Mouse (Mus musculus) limb, embryonic 14.5 days (tissue): ENCODE results near the gene Slc2a10. TPM values are rescaled to one million over a fixed set of nuclear protein-coding genes. Genes with fewer than 3 reads are reported as not detected.

ENCODE experiments used
- ATAC-seq: fragments of 200-750 bp; cut with Nextera tagmentation; 2 replicates; pipeline ENCODE4 v1.8.0; 2017; ENCODE audit warnings: low read depth, moderate number of reproducible peaks, moderate TSS enrichment; ENCODE audit not compliant: low FRiP score
- DNase-seq: peaks from one replicate; pipeline ENCODE4 v3.0.0-alpha.2; 2015; ENCODE audit warnings: low spot score
- H3K27ac ChIP-seq: fragments of 300-500 bp; sonication (generic); replicated peaks from 2 replicates; pipeline ENCODE4 v1.5.1; 2014; ENCODE audit warnings: low read depth, mild to moderate bottlenecking, low read length, moderate library complexity, mixed read lengths
- H3K27me3 ChIP-seq: fragments of 300-500 bp; sonication (generic); 2 replicates; pipeline ENCODE4 v1.6.1; 2014; ENCODE audit warnings: low read length, mixed read lengths; ENCODE audit not compliant: control insufficient read depth, insufficient read depth
- H3K36me3 ChIP-seq: fragments of 300-500 bp; sonication (generic); 2 replicates; pipeline ENCODE4 v1.6.1; 2014; ENCODE audit warnings: mild to moderate bottlenecking, low read length, moderate library complexity, mixed read lengths; ENCODE audit not compliant: control insufficient read depth, insufficient read depth
- H3K4me1 ChIP-seq: fragments of 300-500 bp; sonication (generic); 2 replicates; pipeline ENCODE4 v1.6.1; 2014; ENCODE audit warnings: antibody characterized with exemption, low read length, mixed read lengths; ENCODE audit not compliant: control insufficient read depth, insufficient read depth
- H3K4me2 ChIP-seq: fragments of 300-500 bp; sonication (generic); replicated peaks from 2 replicates; pipeline ENCODE4 v1.6.1; 2014; ENCODE audit warnings: low read depth, mild to moderate bottlenecking, low read length, moderate library complexity; ENCODE audit not compliant: severe bottlenecking
- H3K4me3 ChIP-seq: fragments of 300-500 bp; sonication (generic); replicated peaks from 2 replicates; pipeline ENCODE4 v1.5.1; 2014; ENCODE audit warnings: low read length
- H3K9ac ChIP-seq: fragments of 300-500 bp; sonication (generic); 2 replicates; pipeline ENCODE4 v1.6.1; 2014; ENCODE audit warnings: mild to moderate bottlenecking, low read depth, low read length, moderate library complexity; ENCODE audit not compliant: severe bottlenecking
- H3K9me3 ChIP-seq: fragments of 300-500 bp; sonication (generic); 2 replicates; pipeline ENCODE4 v1.6.1; 2016; ENCODE audit warnings: low read length; ENCODE audit not compliant: control insufficient read depth
- POLR2A ChIP-seq: fragments of 200-500 bp; IDR thresholded peaks from 2 replicates; pipeline ENCODE4 v1.8.0; 2012; ENCODE audit warnings: inconsistent platforms, mild to moderate bottlenecking, moderate library complexity, borderline replicate concordance; ENCODE audit not compliant: insufficient read depth, insufficient read length; ENCODE audit errors: extremely low read depth
- WGBS: fragments of 180-500 bp; shearing (Covaris S2); extraction: QIAGEN DNeasy Blood & Tissue Kit; methylation state at CpG from one replicate; pipeline ENCODE4 v1.1.7; 2014; 5-methylcytosine and 5-hydroxymethylcytosine counted together
- polyA plus RNA-seq, 2 experiments: library from polyadenylated mRNA; depleted of rRNA in 1 of 2; stranded (reverse) in 1 of 2; unstranded in 1 of 2; fragments of >200 nt; fragmentation: Nextera tagmentation in 1 of 2; extraction: Ambion mirVana in 1 of 2; gene quantifications; 2 replicates each; pipeline versions ENCODE4 v1.2.1 to v1.2.3; 2012 to 2014

Gene Slc2a10
- polyA plus RNA-seq, 2 experiments: 8.5 to 12.3 TPM

DNA sequence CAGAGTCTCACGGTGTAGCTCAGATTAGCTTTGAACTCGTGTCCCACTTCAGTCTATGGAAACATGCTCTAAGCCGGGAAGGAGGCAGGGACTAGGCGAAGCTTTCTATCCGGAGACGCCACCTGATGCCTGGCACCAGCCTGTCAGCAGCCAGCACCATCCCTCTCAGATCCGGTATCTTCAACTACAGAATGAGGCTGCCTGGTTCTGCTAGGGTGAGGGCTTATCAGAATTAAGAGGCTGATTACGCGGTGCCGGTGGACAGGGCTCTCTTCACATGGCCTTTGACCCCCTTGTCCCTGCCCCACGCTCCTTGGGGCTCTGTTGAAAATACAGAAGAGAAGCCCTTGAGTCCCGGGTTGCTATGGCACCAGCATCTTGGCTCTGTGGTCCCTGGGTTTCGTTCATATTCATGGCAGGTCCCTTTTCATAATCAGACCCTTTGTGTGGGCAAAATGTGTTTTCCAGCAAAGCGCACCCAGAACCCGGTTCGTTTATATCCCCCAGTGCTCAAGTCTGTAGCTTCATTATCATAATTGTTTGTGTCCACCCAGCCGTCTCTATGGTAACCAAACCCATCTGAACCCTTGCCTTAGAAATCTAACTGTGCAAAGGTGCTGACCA, 9.9 kb upstream of the Slc2a10 start:
- TF ChIP-seq POLR2A: no peak
- 29% methylated on average over 17 of the region's 17 CpGs for WGBS

DNA sequence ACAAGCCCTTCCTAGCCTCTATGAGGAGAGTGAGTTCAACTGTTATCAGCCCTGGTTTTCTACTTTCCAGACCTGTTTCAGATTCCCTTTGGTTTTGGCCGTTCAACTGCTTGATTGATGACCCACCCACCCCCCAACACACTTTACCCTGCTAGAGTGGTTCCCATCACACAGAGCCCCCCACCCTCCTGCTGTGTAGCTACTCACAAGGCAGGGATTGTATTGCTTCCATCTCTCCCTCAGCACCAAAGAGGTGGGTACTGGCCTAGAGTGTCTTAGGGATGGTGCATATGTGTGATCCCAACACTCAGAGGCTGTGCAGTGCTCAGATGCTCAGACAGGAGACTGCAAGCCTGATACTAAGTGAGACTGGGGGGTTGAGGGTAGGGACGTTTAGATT, 9.1 kb upstream of the Slc2a10 start:
- Histone ChIP-seq H3K9ac (no peak overlapping the region), H3K9me3 (no peaks in the 10 kb centered on the region), H3K4me3 (no peak overlapping the region), H3K27ac (no peak overlapping the region), H3K4me1 (peaks cover 6% of the 10 kb centered on the region; the same call in 1 of the 2 replicates), H3K4me2 (no peak overlapping the region), H3K36me3 (peaks cover 15% of the 10 kb centered on the region), H3K27me3 (no peaks in the 10 kb centered on the region)
- WGBS: 49% methylated on average over 2 of the region's 2 CpGs
- TF ChIP-seq POLR2A: no peak
- no peak for ATAC-seq
- DNase-seq: no peak

More for the DNA sequence above, 9.9 kb upstream of the Slc2a10 start:
- DNase-seq (no peak), ATAC-seq (no peak)
- H3K4me3 ChIP-seq: peak overlapping the region; percentile 71
- H3K36me3 ChIP-seq: peaks cover 23% of the 10 kb centered on the region
- H3K9me3 ChIP-seq: no peaks in the 10 kb centered on the region
- H3K27me3 ChIP-seq: no peaks in the 10 kb centered on the region
- H3K27ac ChIP-seq: 0 out of 2 replicates have a peak overlapping the region, but pooled peaks have one; percentile 7
- H3K9ac ChIP-seq: peak overlapping the region; percentile 81
- peak overlapping the region; percentile 67 for H3K4me2 ChIP-seq
- peaks cover 6% of the 10 kb centered on the region; the same call in 1 of the 2 replicates for H3K4me1 ChIP-seq

DNA sequence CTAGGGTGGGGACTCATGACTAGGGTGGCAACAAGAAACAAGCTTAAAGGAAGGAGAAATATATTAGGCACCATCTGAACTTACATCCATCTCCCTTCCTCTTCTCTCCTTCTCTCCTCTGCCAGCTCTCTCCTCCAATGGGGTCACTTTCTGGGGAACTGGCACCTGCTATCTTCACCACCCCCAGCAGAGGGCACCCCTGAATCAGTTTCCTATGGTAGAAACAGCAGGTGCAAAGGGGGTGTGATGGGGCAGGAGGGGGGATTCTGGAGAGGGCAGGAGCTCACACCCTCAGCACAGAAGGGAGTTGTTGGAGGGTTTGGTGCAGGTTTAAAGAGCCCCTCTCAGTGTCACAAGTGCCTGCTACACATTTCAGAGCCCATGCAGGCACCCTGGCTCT, 7.3 kb upstream of the Slc2a10 start:
- no peak for DNase-seq
- Histone ChIP-seq H3K9me3 (no peaks in the 10 kb centered on the region), H3K27ac (no peak overlapping the region), H3K4me2 (no peak overlapping the region), H3K9ac (no peak overlapping the region), H3K4me3 (no peak overlapping the region), H3K36me3 (no peaks in the 10 kb centered on the region), H3K4me1 (peaks cover 6% of the 10 kb centered on the region; the same call in 1 of the 2 replicates), H3K27me3 (no peaks in the 10 kb centered on the region)
- no peak for ATAC-seq
- no peak for TF ChIP-seq POLR2A

DNA sequence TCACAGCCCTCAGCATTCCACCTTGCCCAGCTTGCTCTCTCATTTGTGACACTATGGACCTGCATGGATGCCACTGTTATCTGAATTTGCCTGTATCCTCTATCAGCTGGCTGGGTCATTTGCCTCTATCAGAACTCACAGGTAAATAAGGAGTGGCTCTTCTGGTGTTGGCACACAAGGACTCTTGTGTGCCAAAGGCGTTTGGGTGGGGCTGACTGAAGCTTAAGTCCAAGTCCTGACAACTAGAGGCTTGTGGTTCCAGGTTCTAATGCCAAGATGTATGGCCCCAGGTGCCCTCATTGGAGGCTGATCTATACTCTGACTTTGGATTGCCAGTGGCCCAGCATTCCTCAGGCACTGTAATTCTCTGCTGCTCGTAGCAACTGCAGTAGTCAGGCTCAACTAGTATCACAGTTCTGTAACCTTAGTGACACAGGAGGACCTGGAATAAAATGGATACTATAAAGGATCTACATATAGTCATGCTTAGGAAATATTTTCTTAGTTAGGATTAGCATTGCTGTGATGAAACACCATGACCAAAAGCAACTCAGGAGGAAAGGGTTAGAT, 5.8 kb upstream of the Slc2a10 start:
- TF ChIP-seq POLR2A: no peak
- Histone ChIP-seq H3K36me3 (no peaks in the 10 kb centered on the region), H3K4me3 (no peak overlapping the region), H3K27ac (no peak overlapping the region), H3K27me3 (no peaks in the 10 kb centered on the region), H3K9ac (no peak overlapping the region), H3K4me1 (0 out of 2 replicates have a peak, but pooled peaks cover 3% of the 10 kb centered on the region), H3K4me2 (no peak overlapping the region), H3K9me3 (no peaks in the 10 kb centered on the region)
- ATAC-seq: no peak
- DNase-seq: no peak
- 75% methylated on average over 2 of the region's 2 CpGs for WGBS

DNA sequence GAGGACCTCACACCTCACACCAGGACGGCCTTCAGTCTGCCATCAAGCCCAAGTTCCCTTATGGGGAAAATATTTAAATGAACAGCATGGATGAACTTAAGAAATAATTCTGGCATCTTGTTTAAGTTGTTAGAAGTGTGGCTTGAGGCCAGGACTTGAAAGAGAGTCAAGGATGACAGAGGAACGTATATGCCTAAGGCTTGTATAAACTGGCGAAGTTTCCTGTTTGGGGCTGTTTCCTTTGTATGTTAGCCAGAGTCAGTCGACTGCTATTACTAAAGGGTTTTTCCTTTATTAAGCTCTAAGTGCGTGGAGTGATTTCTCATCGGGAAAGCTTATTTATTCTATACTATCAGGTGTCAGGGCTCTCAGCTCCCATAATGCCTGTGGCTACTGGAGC, 4.8 kb upstream of the Slc2a10 start:
- H3K4me2 ChIP-seq: no peak overlapping the region
- DNase-seq (no peak), ATAC-seq (no peak)
- no peaks in the 10 kb centered on the region for H3K27me3 ChIP-seq
- no peaks in the 10 kb centered on the region for H3K36me3 ChIP-seq
- H3K4me1 ChIP-seq: peaks cover 8% of the 10 kb centered on the region
- H3K4me3 ChIP-seq: no peak overlapping the region
- H3K27ac ChIP-seq: no peak overlapping the region
- H3K9me3 ChIP-seq: no peaks in the 10 kb centered on the region
- 56% methylated on average over 6 of the region's 6 CpGs for WGBS
- H3K9ac ChIP-seq: no peak overlapping the region
- no peak for TF ChIP-seq POLR2A
